In genomic region chr11:106387791-106388216, GRCm38 (mm10) we compare ENCODE assay signal across 8 mouse cellular contexts. TPM values are rescaled to one million over a fixed set of nuclear protein-coding genes. Genes with fewer than 3 reads are reported as not detected.
A peak's percentile ranks its signal among the peaks of the same experiment; 100 is the strongest.
DNase-seq lines count a peak whose midpoint lies in the region; ATAC-seq and TF ChIP-seq lines count a peak whose summit lies in the region.

Gene Icam2, minus strand, starts transcription at chr11:106388075.

- no peak within 1 kb of the TSS for H3K27ac ChIP-seq in midbrain, embryonic 11.5 days (ENCODE audit: low read depth, low read length)
- no peak within 1 kb of the TSS for H3K27ac ChIP-seq in midbrain, postnatal 0 days (ENCODE audit: low read depth, low read length)
- no peak within 1 kb of the TSS for H3K27ac ChIP-seq in forebrain, embryonic 15.5 days (replicated peaks)
- H3K27ac ChIP-seq in intestine, embryonic 15.5 days: no peak within 1 kb of the TSS
- no peak within 1 kb of the TSS for H3K27ac ChIP-seq in midbrain, embryonic 12.5 days (replicated peaks)
- H3K27ac ChIP-seq in cerebellum, adult 2 months (ENCODE audit: insufficient read depth, low read length): no peak within 1 kb of the TSS

- H3K4me2 ChIP-seq in midbrain, embryonic 11.5 days: no peak within 1 kb of the TSS
- no peak within 1 kb of the TSS for H3K4me2 ChIP-seq in midbrain, postnatal 0 days (ENCODE audit: low read depth, low read length, poor library complexity, severe bottlenecking)
- no peak within 1 kb of the TSS for H3K4me2 ChIP-seq in forebrain, embryonic 15.5 days (replicated peaks)
- H3K4me2 ChIP-seq in intestine, embryonic 15.5 days (replicated peaks): no peak within 1 kb of the TSS
- H3K4me2 ChIP-seq in midbrain, embryonic 12.5 days (replicated peaks): no peak within 1 kb of the TSS

- TF ChIP-seq CTCF in midbrain, postnatal 0 days (IDR thresholded peaks at IDR 0.05): no peak
- TF ChIP-seq CTCF in cerebellum, adult 2 months (IDR thresholded peaks at IDR 0.05; ENCODE audit: borderline replicate concordance, insufficient read depth, low read depth, low read length): no peak

- ATAC-seq in midbrain, embryonic 11.5 days (ENCODE audit: low FRiP score): no peak
- ATAC-seq in midbrain, postnatal 0 days (ENCODE audit: low FRiP score): no peak
- ATAC-seq in forebrain, embryonic 15.5 days (replicated peaks): no peak
- ATAC-seq in intestine, embryonic 15.5 days: no peak
- no peak for ATAC-seq in midbrain, embryonic 12.5 days (ENCODE audit: low FRiP score, low read depth)

- DNase-seq in midbrain, embryonic 11.5 days (ENCODE audit: low spot score, missing footprints): no peak
- no peak for DNase-seq in midbrain, postnatal 0 days (ENCODE audit: low spot score)
- DNase-seq in thymus, postnatal 25 days: peak; percentile 82
- DNase-seq in cerebellum, adult 2 months: no peak
- no peak for DNase-seq in cerebellum, adult 9-11 months

- H3K36me3 ChIP-seq in midbrain, embryonic 11.5 days (ENCODE audit: control insufficient read depth, insufficient read depth, low read length): no peaks in the 10 kb centered on the region
- H3K36me3 ChIP-seq in midbrain, postnatal 0 days (ENCODE audit: insufficient read depth, low read length): no peaks in the 10 kb centered on the region
- H3K36me3 ChIP-seq in forebrain, embryonic 15.5 days: no peaks in the 10 kb centered on the region
- H3K36me3 ChIP-seq in intestine, embryonic 15.5 days: no peaks in the 10 kb centered on the region
- H3K36me3 ChIP-seq in midbrain, embryonic 12.5 days: no peaks in the 10 kb centered on the region

- H3K27me3 ChIP-seq in midbrain, embryonic 11.5 days (ENCODE audit: control insufficient read depth, insufficient read depth, low read length): no peaks in the 10 kb centered on the region
- no peaks in the 10 kb centered on the region for H3K27me3 ChIP-seq in midbrain, postnatal 0 days (ENCODE audit: insufficient read depth, low read length)
- no peaks in the 10 kb centered on the region for H3K27me3 ChIP-seq in forebrain, embryonic 15.5 days
- H3K27me3 ChIP-seq in intestine, embryonic 15.5 days (replicated peaks): no peaks in the 10 kb centered on the region
- no peaks in the 10 kb centered on the region for H3K27me3 ChIP-seq in midbrain, embryonic 12.5 days
- no peaks in the 10 kb centered on the region for H3K27me3 ChIP-seq in cerebellum, adult 2 months (ENCODE audit: control insufficient read depth, insufficient read depth, low read length)

- H3K4me1 ChIP-seq in midbrain, embryonic 11.5 days (ENCODE audit: control insufficient read depth, insufficient read depth, low read length): no peaks in the 10 kb centered on the region
- no peaks in the 10 kb centered on the region for H3K4me1 ChIP-seq in midbrain, postnatal 0 days (ENCODE audit: insufficient read depth, low read length)
- H3K4me1 ChIP-seq in forebrain, embryonic 15.5 days: no peaks in the 10 kb centered on the region
- no peaks in the 10 kb centered on the region; the same call in 1 of the 2 replicates for H3K4me1 ChIP-seq in intestine, embryonic 15.5 days (replicated peaks)
- no peaks in the 10 kb centered on the region for H3K4me1 ChIP-seq in midbrain, embryonic 12.5 days
- H3K4me1 ChIP-seq in cerebellum, adult 2 months (ENCODE audit: control insufficient read depth, insufficient read depth, low read length): no peaks in the 10 kb centered on the region

- TF ChIP-seq POLR2A in cerebellum, adult 2 months (IDR thresholded peaks at IDR 0.05; ENCODE audit: borderline replicate concordance, insufficient read depth, low read length): no peak

- no peak within 1 kb of the TSS for H3K4me3 ChIP-seq in midbrain, embryonic 11.5 days (ENCODE audit: low read depth, low read length)
- H3K4me3 ChIP-seq in midbrain, postnatal 0 days (ENCODE audit: low read depth, low read length): no peak within 1 kb of the TSS
- no peak within 1 kb of the TSS for H3K4me3 ChIP-seq in forebrain, embryonic 15.5 days
- no peak within 1 kb of the TSS for H3K4me3 ChIP-seq in intestine, embryonic 15.5 days (replicated peaks)
- no peak within 1 kb of the TSS for H3K4me3 ChIP-seq in midbrain, embryonic 12.5 days
- no peak within 1 kb of the TSS for H3K4me3 ChIP-seq in cerebellum, adult 2 months (replicated peaks; ENCODE audit: insufficient read depth, low read depth, low read length)

- no peak within 1 kb of the TSS for H3K9ac ChIP-seq in midbrain, embryonic 11.5 days (ENCODE audit: low read length)
- no peak within 1 kb of the TSS for H3K9ac ChIP-seq in midbrain, postnatal 0 days (replicated peaks; ENCODE audit: low read length, poor library complexity, severe bottlenecking)
- H3K9ac ChIP-seq in forebrain, embryonic 15.5 days (replicated peaks): no peak within 1 kb of the TSS
- H3K9ac ChIP-seq in intestine, embryonic 15.5 days: no peak within 1 kb of the TSS
- H3K9ac ChIP-seq in midbrain, embryonic 12.5 days (replicated peaks): no peak within 1 kb of the TSS

- 77% methylated on average over 6 of the region's 6 CpGs for WGBS in midbrain, embryonic 11.5 days
- WGBS in midbrain, postnatal 0 days: 78% methylated on average over 6 of the region's 6 CpGs
- 87% methylated on average over 6 of the region's 6 CpGs for WGBS in forebrain, embryonic 15.5 days
- 74% methylated on average over 6 of the region's 6 CpGs for WGBS in intestine, embryonic 15.5 days
- WGBS in midbrain, embryonic 12.5 days: 83% methylated on average over 6 of the region's 6 CpGs
- WGBS in cerebellum, adult 2 months: 77% methylated on average over 6 of the region's 6 CpGs

- H3K9me3 ChIP-seq in midbrain, embryonic 11.5 days (ENCODE audit: control insufficient read depth, low read length): no peaks in the 10 kb centered on the region
- no peaks in the 10 kb centered on the region for H3K9me3 ChIP-seq in midbrain, postnatal 0 days (ENCODE audit: low read length)
- H3K9me3 ChIP-seq in forebrain, embryonic 15.5 days: no peaks in the 10 kb centered on the region
- no peaks in the 10 kb centered on the region for H3K9me3 ChIP-seq in intestine, embryonic 15.5 days
- no peaks in the 10 kb centered on the region for H3K9me3 ChIP-seq in midbrain, embryonic 12.5 days

RNA-seq across cellular contexts. Expression of gene Icam2, which starts in this region (rescaled TPM):
- 15.8 and 16.9 TPM in 2 replicates for polyA plus RNA-seq in midbrain, embryonic 11.5 days (2014; fragmentation: Nextera tagmentation; extraction: Ambion mirVana)
- total RNA-seq in midbrain, postnatal 0 days (2014; rRNA removed): 11.9 and 15.5 TPM in 2 replicates
- 7.4 and 8.7 TPM in 2 replicates for polyA plus RNA-seq in midbrain, postnatal 0 days (2015; fragmentation: Nextera tagmentation; extraction: Ambion mirVana)
- 11.3 and 13.9 TPM in 2 replicates for polyA plus RNA-seq in forebrain, embryonic 15.5 days (2015; fragmentation: Nextera tagmentation; extraction: Ambion mirVana)
- polyA plus RNA-seq in intestine, embryonic 15.5 days (2015; fragmentation: Nextera tagmentation; extraction: Ambion mirVana): 38.1 and 39.3 TPM in 2 replicates
- polyA plus RNA-seq in midbrain, embryonic 12.5 days (2016; fragmentation: Nextera tagmentation; extraction: Ambion mirVana): 8.7 and 12.5 TPM in 2 replicates
- polyA plus RNA-seq in cerebellum, adult 2 months (2012; rRNA removed): 6.8 and 7.0 TPM in 2 replicates
